Mouse (Mus musculus) ES-CJ7 (cell line): ENCODE measurements around the gene Nfkbie.

Experiments used
- DNase-seq: peaks from one replicate; pipeline ENCODE4 v3.0.0; 2011; ENCODE audit warnings: low read depth, low spot score

The Nfkbie gene

GRCm38 (mm10) chr17:45580958-45581477 lies 25.5 kb downstream of the Nfkbie start:
- DNase-seq = no peak

- DNase-seq = peak; percentile 87
Observed at GRCm38 (mm10) chr17:45581567-45581983, 26.1 kb downstream of the Nfkbie start.

GRCm38 (mm10) chr17:45582188-45582587 lies 26.7 kb downstream of the Nfkbie start:
- DNase-seq = no peak

GRCm38 (mm10) chr17:45582715-45583355 lies 27.3 kb downstream of the Nfkbie start:
- DNase-seq = peak; percentile 76

GRCm38 (mm10) chr17:45584096-45584896 lies 28.8 kb downstream of the Nfkbie start:
- DNase-seq = peak; percentile 81

- DNase-seq = peak; percentile 83
Observed at GRCm38 (mm10) chr17:45584939-45585678, 29.6 kb downstream of the Nfkbie start.

GRCm38 (mm10) chr17:45585725-45586448 lies 30.4 kb downstream of the Nfkbie start:
- DNase-seq = peak; percentile 75

- DNase-seq = peak; percentile 92
Observed at GRCm38 (mm10) chr17:45586449-45586837, 30.9 kb downstream of the Nfkbie start.

GRCm38 (mm10) chr17:45588370-45588769 lies 32.9 kb downstream of the Nfkbie start:
- no peak for DNase-seq

- no peak for DNase-seq
Observed at GRCm38 (mm10) chr17:45589236-45589635, 33.7 kb downstream of the Nfkbie start.

- DNase-seq = no peak
Observed at GRCm38 (mm10) chr17:45589844-45590243, 34.3 kb downstream of the Nfkbie start.

- DNase-seq = no peak
Observed at GRCm38 (mm10) chr17:45590410-45590809, 34.9 kb downstream of the Nfkbie start.

GRCm38 (mm10) chr17:45591701-45592605 lies 36.5 kb downstream of the Nfkbie start:
- DNase-seq = peak; percentile 72

- DNase-seq = no peak
Observed at GRCm38 (mm10) chr17:45592606-45593431, 37.3 kb downstream of the Nfkbie start.

- DNase-seq = no peak
Observed at GRCm38 (mm10) chr17:45593479-45593878, 38.0 kb downstream of the Nfkbie start.

- no peak for DNase-seq
Observed at GRCm38 (mm10) chr17:45594195-45594594, 38.7 kb downstream of the Nfkbie start.

- DNase-seq = peak; percentile 77
Observed at GRCm38 (mm10) chr17:45594881-45595735, 39.6 kb downstream of the Nfkbie start.

- peak; percentile 63 for DNase-seq
Observed at GRCm38 (mm10) chr17:45595736-45596390, 40.4 kb downstream of the Nfkbie start.
